Mouse (Mus musculus) CD4-positive naive resting alpha-beta T cell, adult 57 days (primary cell): Measurements from ENCODE around the gene Plekhn1. TPM values are rescaled to one million over a fixed set of nuclear protein-coding genes. Genes with fewer than 3 reads are reported as not detected.

Experiments used
- total RNA-seq: library from RNA; stranded (reverse); gene quantifications from one replicate; pipeline ENCODE4 v1.2.4, GENCODE M21; 2023

The Plekhn1 gene
- 53.1 TPM for total RNA-seq

GRCm38 (mm10) chr4:156234701-156235213 is at the start of gene Plekhn1:
Gene Plekhn1 (minus strand): TSS chr4:156234857.

GRCm38 (mm10) chr4:156255078-156255839 is 20.6 kb upstream of the Plekhn1 start, which contains the start of gene Samd11:
Gene Samd11 (minus strand): TSS chr4:156255657.

GRCm38 (mm10) chr4:156235808-156236533 is 1.3 kb upstream of the Plekhn1 start, which contains the start of gene Noc2l:
Gene Noc2l (plus strand): TSS chr4:156236010.

DNA sequence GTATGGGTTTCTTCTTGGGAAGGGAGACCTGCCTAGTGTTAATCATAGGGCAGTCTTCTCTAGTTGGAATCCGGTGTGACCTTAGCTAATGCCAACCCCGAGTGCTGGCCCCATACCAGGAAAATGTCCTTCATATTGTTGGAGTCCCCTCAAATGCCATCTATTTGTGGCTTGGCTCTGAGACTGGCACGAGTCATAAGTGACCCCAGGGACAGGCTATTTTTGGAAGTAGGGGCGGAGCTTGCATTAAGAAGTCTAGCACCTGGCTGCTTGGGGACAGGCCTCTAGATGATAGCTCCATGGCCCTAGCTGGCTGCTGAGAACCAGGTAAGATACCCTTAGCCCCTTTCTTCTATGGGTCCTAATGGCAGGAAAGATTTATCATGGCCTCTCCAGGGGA is 19.0 kb downstream of the Plekhn1 start, which contains the start of gene Perm1:
Perm1 (plus strand) TSS at position 220 of the 400 bp plus-strand sequence.

GRCm38 (mm10) chr4:156203001-156203412 is 31.6 kb downstream of the Plekhn1 start, which contains the start of gene AW011738:
Gene AW011738 (plus strand): TSS chr4:156203304.

GRCm38 (mm10) chr4:156200623-156201475 is 33.8 kb downstream of the Plekhn1 start, which contains the start of gene Isg15:
Gene Isg15 (minus strand): TSS chr4:156200818.

DNA sequence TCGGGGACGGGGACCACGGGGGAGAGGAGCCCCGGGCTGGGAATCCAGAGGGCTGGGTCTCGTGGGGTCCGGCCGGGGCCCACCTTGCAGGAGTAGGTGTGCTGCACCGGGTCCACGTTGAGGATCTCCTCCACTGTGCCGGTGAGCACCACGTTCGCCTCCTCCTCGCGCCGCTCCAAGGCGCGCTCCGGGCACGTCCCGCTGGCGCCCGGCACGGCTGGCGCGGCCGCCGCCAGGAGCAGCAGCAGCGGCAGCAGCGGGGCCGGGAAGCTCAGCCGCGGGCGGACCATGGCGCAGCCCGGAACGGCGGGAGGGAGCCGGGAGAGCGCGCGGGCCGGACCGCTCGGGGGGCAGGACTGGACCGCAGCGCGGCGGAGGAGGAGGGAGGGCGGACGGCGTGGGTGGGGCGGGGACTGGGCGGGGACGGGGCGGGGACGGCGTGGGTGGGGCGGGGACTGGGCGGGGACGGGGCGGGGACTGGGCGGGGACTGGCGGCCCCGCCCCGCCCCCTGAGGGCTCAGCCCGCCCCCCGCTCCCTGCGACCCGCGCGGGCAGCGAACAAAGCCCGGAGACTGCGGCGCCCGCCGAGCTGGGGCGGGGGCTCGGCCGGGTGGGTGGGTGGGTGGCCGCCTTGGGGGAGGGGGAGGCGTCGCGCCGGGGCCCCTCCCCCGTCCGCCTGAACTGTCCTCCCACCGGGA is 37.4 kb downstream of the Plekhn1 start, which contains the start of gene Agrn:
Agrn (minus strand) TSS at position 358 of the 698 bp plus-strand sequence.

Other genes with a start within 250 kb of the Plekhn1 start
- gene B3galt6, start 242.2 kb downstream of the Plekhn1 start, total RNA-seq = 4.0 TPM
- gene Sdf4, start 242.0 kb downstream of the Plekhn1 start, total RNA-seq = 200 TPM
- gene Tnfrsf4, start 221.0 kb downstream of the Plekhn1 start, total RNA-seq = 24.3 TPM
- gene Tnfrsf18, start 208.7 kb downstream of the Plekhn1 start, total RNA-seq = 65.3 TPM
- gene Ttll10, start 175.4 kb downstream of the Plekhn1 start, total RNA-seq = not detected
- gene 9430015G10Rik, start 124.9 kb downstream of the Plekhn1 start, total RNA-seq = 48.2 TPM
- gene Rnf223, start 104.3 kb downstream of the Plekhn1 start, total RNA-seq = 0.83 TPM
- 6.9 TPM for gene Agrn, start 37.4 kb downstream of the Plekhn1 start, total RNA-seq
- gene Isg15, start 34.0 kb downstream of the Plekhn1 start, total RNA-seq = 12.4 TPM
- 7.5 TPM for gene AW011738, start 31.6 kb downstream of the Plekhn1 start, total RNA-seq
- 0.33 TPM for gene Perm1, start 19.0 kb downstream of the Plekhn1 start, total RNA-seq
- gene Noc2l, start 1.2 kb upstream of the Plekhn1 start, total RNA-seq = 94.1 TPM
- gene Samd11, start 20.8 kb upstream of the Plekhn1 start, total RNA-seq = 1.3 TPM
- not detected for gene Vmn2r-ps159, start 96.2 kb upstream of the Plekhn1 start, total RNA-seq